Mouse (Mus musculus) embryonic facial prominence, embryonic 15.5 days (tissue): ENCODE measurements around the gene Pnkp. TPM values are rescaled to one million over a fixed set of nuclear protein-coding genes. Genes with fewer than 3 reads are reported as not detected.

Source experiments
- ATAC-seq: fragments of 200-750 bp; cut with Nextera tagmentation; 2 replicates; pipeline ENCODE4 v1.8.0; 2017; ENCODE audit warnings: low read depth, moderate TSS enrichment; ENCODE audit not compliant: insufficient number of reproducible peaks, low FRiP score, low TSS enrichment
- H3K27ac ChIP-seq: fragments of 300-500 bp; sonication (generic); replicated peaks from 2 replicates; pipeline ENCODE4 v1.5.1; 2015; ENCODE audit warnings: mild to moderate bottlenecking, inconsistent platforms
- H3K27me3 ChIP-seq: fragments of 300-500 bp; sonication (generic); 2 replicates; pipeline ENCODE4 v1.6.1; 2015; ENCODE audit warnings: inconsistent platforms
- H3K36me3 ChIP-seq: fragments of 300-500 bp; sonication (generic); 2 replicates; pipeline ENCODE4 v1.6.1; 2015; ENCODE audit warnings: mild to moderate bottlenecking, inconsistent platforms
- H3K4me1 ChIP-seq: fragments of 300-500 bp; sonication (generic); 2 replicates; pipeline ENCODE4 v1.6.1; 2015; ENCODE audit warnings: inconsistent platforms
- H3K4me2 ChIP-seq: fragments of 300-500 bp; sonication (generic); replicated peaks from 2 replicates; pipeline ENCODE4 v1.6.1; 2015; ENCODE audit warnings: mild to moderate bottlenecking, inconsistent platforms
- H3K4me3 ChIP-seq: fragments of 300-500 bp; sonication (generic); replicated peaks from 2 replicates; pipeline ENCODE4 v1.5.1; 2015; ENCODE audit warnings: mild to moderate bottlenecking, inconsistent platforms
- H3K9ac ChIP-seq: fragments of 300-500 bp; sonication (generic); 2 replicates; pipeline ENCODE4 v1.6.1; 2015; ENCODE audit warnings: inconsistent platforms
- H3K9me3 ChIP-seq: fragments of 300-500 bp; sonication (generic); replicated peaks from 2 replicates; pipeline ENCODE4 v1.6.1; 2016; ENCODE audit warnings: inconsistent platforms
- WGBS: fragments of 180-500 bp; shearing (Covaris S2); methylation state at CpG from one replicate; pipeline ENCODE4 v1.1.7; 2015; 5-methylcytosine and 5-hydroxymethylcytosine counted together
- polyA plus RNA-seq: library from polyadenylated mRNA; unstranded; fragments of >200 nt; fragmentation: Nextera tagmentation; extraction: Ambion mirVana; gene quantifications from 2 replicates; pipeline ENCODE4 v1.2.1, GENCODE M21; 2015

Pnkp gene
- polyA plus RNA-seq, 1 experiment from 2014 or later, result 37.3 TPM

DNA sequence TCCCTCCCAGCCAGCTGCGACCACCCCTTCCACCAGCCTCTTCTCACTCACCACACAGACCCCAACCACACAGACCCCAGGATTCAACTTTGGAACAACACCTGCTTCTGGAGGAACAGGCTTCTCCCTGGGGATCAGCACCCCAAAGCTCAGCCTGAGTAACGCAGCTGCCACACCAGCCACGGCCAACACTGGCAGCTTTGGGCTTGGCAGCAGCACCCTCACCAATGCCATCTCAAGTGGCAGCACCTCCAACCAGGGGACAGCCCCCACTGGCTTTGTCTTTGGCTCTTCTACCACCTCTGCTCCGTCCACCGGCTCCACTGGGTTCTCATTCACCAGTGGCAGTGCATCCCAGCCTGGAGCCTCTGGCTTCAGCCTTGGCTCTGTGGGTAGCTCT is 28.2 kb upstream of the Pnkp start:
- Histone ChIP-seq H3K27me3 (no peaks in the 10 kb centered on the region), H3K9me3 (no peaks in the 10 kb centered on the region), H3K36me3 (peaks cover 48% of the 10 kb centered on the region), H3K4me2 (no peak overlapping the region), H3K27ac (no peak overlapping the region), H3K9ac (no peak overlapping the region), H3K4me3 (no peak overlapping the region), H3K4me1 (peaks cover 9% of the 10 kb centered on the region)
- 90% methylated on average over 5 of the region's 5 CpGs for WGBS
- ATAC-seq, result no peak

DNA sequence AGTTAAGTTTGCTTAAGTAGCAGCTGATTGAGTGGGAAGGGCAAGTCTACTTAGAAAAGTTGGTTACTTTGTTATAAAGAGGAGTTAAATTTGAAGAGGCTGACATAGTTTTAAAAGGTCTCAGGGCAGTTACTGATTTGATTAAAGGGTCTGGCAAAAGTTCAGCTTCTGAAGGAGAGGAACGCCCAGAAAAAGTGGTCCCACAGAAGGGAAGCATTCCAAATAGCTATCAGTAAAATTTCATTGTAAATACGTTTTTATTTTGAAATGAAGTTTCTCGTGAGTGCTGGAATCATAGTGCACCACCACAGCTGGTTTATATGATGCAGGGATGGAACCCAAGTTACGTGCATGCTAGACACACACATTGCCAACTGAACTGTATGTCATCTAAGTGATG is 24.2 kb upstream of the Pnkp start:
- WGBS, result 50% methylated on average over 4 of the region's 4 CpGs
- Histone ChIP-seq H3K27ac (0 out of 2 replicates have a peak overlapping the region, but pooled peaks have one; percentile 22), H3K27me3 (no peaks in the 10 kb centered on the region), H3K4me1 (peaks cover 13% of the 10 kb centered on the region; the same call in 1 of the 2 replicates), H3K36me3 (peaks cover 46% of the 10 kb centered on the region), H3K4me2 (no peak overlapping the region), H3K4me3 (no peak overlapping the region), H3K9ac (no peak overlapping the region), H3K9me3 (no peaks in the 10 kb centered on the region)
- ATAC-seq, result no peak

DNA sequence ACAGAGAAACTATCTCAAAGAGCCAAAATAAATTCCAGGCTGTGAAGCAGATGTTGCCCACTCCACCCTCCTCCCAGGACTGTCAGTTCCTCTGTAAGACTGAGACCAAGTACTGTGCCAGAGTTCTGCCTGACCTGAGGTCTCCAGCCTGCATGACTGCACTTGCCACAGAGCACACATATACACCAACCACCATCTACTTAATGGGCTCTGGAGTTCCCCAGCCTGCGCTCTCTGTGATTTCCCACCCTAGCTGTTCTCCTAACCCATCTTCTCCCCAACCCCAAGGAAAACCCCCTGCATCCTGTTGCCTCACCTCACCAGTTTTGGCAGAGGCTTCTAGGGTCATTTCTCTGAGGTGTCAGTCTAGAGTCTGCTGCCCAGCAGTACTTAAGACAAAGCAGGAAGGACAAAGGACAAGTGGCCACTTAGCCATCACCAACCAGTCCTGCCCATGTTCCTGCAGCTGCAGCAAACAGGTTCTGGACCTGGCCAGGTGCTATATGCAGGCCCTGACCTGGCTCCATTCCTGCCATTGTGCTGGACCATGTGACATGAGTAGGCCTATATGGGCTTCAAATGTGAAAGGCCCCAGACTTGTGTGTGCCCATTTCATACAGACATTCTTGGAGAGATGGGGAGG is 21.4 kb upstream of the Pnkp start:
- H3K4me2 ChIP-seq, result no peak overlapping the region
- no peak for ATAC-seq
- no peak overlapping the region for H3K9ac ChIP-seq
- no peak overlapping the region for H3K27ac ChIP-seq
- 85% methylated on average over 1 of the region's 1 CpGs for WGBS
- no peak overlapping the region for H3K4me3 ChIP-seq
- peaks cover 24% of the 10 kb centered on the region for H3K27me3 ChIP-seq
- H3K4me1 ChIP-seq, result peaks cover 27% of the 10 kb centered on the region
- no peaks in the 10 kb centered on the region for H3K9me3 ChIP-seq
- H3K36me3 ChIP-seq, result peaks cover 22% of the 10 kb centered on the region

DNA sequence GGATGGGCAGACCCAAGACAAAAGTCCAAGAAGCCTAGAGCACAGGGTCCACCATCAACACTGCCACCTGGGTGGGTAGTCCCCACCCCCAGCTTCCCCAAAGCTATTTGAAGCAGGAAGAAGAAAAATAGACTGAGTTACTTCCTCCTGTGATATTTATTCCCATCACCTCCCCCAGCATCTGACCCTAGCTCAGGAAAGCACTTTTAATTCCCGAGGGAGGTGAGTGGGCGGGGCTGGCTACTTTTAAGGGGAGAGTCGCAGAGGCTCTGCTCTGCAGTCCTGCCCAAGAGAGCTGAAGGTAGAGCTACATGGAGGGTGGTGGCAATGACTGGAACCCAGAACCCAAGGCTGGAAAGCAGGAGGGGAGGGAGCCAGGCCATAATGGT is 20.9 kb upstream of the Pnkp start:
- H3K4me2 ChIP-seq, result no peak overlapping the region
- 42% methylated on average over 3 of the region's 3 CpGs for WGBS

DNA sequence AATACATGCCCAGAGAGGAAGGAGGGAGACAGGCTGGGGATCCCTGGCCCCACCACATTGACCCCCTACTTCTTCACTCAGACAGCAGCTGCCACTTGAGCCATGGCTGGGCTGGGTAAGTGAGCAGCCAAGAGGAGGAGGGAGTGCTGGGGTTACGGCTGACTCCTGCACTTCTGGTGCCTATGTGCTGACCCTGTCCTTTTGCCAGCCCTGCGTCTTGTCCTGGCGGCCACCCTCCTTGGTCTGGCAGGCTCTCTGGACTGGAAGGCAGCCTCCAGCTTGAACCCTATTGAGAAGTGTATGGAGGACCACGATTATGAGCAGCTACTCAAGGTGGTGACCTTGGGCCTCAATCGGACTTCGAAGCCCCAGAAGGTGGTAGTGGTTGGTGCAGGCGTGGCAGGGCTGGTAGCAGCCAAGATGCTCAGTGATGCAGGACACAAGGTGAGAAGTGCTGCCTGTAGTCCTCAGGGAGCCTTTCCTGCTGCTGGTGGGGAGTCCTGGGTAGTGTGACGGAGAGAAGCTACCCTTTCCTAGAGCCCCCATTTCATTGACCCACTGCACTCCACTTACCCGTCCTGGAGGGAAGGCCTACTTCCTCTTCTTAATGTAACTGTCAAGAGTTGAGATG is 20.4 kb upstream of the Pnkp start:
- H3K4me2 ChIP-seq, result no peak overlapping the region
- no peak overlapping the region for H3K9ac ChIP-seq
- peaks cover 22% of the 10 kb centered on the region for H3K36me3 ChIP-seq
- peaks cover 31% of the 10 kb centered on the region for H3K27me3 ChIP-seq
- ATAC-seq, result no peak
- 83% methylated on average over 9 of the region's 9 CpGs for WGBS
- no peak overlapping the region for H3K27ac ChIP-seq
- no peaks in the 10 kb centered on the region for H3K9me3 ChIP-seq
- H3K4me3 ChIP-seq, result no peak overlapping the region
- peaks cover 27% of the 10 kb centered on the region for H3K4me1 ChIP-seq

More for the DNA sequence above, 20.9 kb upstream of the Pnkp start:
- Histone ChIP-seq H3K9ac (no peak overlapping the region), H3K36me3 (peaks cover 22% of the 10 kb centered on the region), H3K27ac (no peak overlapping the region), H3K27me3 (peaks cover 29% of the 10 kb centered on the region), H3K9me3 (no peaks in the 10 kb centered on the region), H3K4me3 (no peak overlapping the region), H3K4me1 (peaks cover 27% of the 10 kb centered on the region)
- ATAC-seq, result no peak

DNA sequence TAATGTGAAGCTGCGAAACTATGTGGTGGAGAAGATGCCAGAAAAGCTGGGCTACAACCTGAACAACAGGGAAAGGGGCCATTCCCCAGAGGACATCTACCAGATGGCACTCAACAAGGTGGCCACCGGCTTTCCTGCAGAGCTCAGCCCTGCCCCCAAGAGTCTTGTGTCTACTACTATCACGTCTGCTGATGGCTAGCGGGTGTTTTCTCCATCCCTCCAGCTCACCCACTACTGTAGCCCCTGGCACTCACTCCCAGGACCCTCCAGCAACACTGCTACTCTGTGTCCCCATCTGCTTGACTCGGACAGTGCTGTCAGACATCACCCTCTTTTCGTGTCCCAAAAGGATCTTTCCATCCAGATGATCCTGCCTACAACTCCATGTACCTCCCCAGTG is 18.9 kb upstream of the Pnkp start:
- no peak overlapping the region for H3K27ac ChIP-seq
- H3K4me3 ChIP-seq, result no peak overlapping the region
- H3K36me3 ChIP-seq, result peaks cover 29% of the 10 kb centered on the region
- peaks cover 37% of the 10 kb centered on the region for H3K27me3 ChIP-seq
- H3K9ac ChIP-seq, result no peak overlapping the region
- ATAC-seq, result no peak
- H3K4me2 ChIP-seq, result no peak overlapping the region
- H3K4me1 ChIP-seq, result peaks cover 20% of the 10 kb centered on the region
- H3K9me3 ChIP-seq, result no peaks in the 10 kb centered on the region
- 90% methylated on average over 6 of the region's 6 CpGs for WGBS

DNA sequence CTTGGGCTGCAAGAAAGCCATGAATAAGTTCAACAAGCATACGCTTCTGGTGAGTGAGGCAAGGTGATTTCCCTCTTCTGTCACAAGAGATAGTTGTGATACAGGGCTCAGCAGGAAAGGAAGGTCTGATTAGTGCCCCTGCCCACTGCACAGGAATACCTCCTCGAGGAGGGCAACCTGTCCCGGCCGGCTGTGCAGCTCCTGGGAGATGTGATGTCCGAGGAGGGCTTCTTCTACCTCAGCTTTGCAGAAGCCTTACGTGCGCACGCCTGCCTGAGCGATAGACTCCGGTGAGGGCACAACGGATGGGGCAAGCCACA is 17.8 kb upstream of the Pnkp start:
- Histone ChIP-seq H3K4me3 (peak overlapping the region; percentile 34), H3K4me1 (peaks cover 15% of the 10 kb centered on the region), H3K27me3 (peaks cover 37% of the 10 kb centered on the region), H3K9me3 (no peaks in the 10 kb centered on the region), H3K9ac (0 out of 2 replicates have a peak overlapping the region, but pooled peaks have one; percentile 4), H3K27ac (no peak overlapping the region), H3K4me2 (peak overlapping the region; percentile 58), H3K36me3 (peaks cover 39% of the 10 kb centered on the region)
- no peak for ATAC-seq
- WGBS, result 25% methylated on average over 11 of the region's 11 CpGs

DNA sequence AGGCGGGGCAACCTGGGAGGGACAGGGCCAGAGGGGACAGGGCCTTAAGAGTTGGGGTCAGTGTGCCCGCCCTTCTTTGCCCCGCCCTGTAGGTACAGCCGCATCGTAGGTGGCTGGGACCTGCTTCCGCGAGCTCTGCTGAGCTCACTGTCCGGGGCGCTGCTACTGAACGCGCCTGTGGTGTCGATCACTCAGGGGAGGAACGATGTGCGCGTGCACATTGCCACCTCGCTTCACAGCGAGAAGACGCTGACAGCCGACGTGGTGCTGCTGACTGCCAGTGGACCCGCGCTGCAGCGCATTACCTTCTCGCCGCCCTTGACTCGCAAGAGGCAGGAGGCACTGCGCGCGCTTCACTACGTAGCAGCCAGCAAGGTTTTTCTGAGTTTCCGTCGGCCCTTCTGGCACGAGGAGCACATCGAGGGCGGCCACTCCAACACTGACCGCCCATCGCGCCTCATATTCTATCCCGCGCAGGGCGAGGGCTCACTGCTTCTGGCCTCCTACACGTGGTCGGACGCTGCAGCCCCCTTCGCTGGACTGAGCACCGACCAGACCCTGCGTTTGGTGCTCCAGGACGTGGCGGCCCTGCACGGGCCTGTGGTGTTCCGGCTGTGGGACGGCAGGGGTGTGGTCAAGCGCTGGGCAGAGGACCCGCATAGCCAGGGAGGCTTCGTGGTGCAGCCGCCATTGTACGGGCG is 17.3 kb upstream of the Pnkp start:
- 2% methylated on average over 58 of the region's 58 CpGs for WGBS
- H3K9ac ChIP-seq, result 0 out of 2 replicates have a peak overlapping the region, but pooled peaks have one; percentile 6
- H3K4me2 ChIP-seq, result peak overlapping the region; percentile 58
- no peak overlapping the region for H3K27ac ChIP-seq
- H3K9me3 ChIP-seq, result no peaks in the 10 kb centered on the region
- H3K27me3 ChIP-seq, result peaks cover 37% of the 10 kb centered on the region
- H3K4me1 ChIP-seq, result peaks cover 14% of the 10 kb centered on the region
- H3K36me3 ChIP-seq, result peaks cover 44% of the 10 kb centered on the region
- ATAC-seq, result peak; percentile 48
- H3K4me3 ChIP-seq, result peak overlapping the region; percentile 34

DNA sequence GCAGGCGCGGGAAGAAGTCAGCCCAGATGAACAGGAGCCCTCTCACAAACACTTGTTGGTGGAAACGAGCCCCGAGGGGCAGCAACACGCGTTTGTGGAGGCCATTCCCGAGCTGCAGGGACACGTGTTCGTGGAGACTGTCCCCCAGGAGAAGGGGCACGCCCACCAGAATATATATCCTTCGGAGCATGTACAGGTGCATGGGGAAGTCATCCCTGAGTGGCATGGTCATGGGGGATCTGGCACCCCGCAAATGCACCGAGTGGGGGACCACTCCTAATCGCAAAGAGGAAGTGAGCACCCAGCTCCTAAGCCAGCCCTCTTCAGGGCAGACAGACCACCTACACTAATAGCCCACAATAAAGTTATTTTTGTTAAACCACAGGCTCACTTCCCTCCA is 16.5 kb upstream of the Pnkp start:
- peak overlapping the region; percentile 58; the same call in 1 of the 2 replicates for H3K4me2 ChIP-seq
- H3K9me3 ChIP-seq, result no peaks in the 10 kb centered on the region
- no peak overlapping the region for H3K27ac ChIP-seq
- no peak overlapping the region for H3K9ac ChIP-seq
- peaks cover 52% of the 10 kb centered on the region for H3K36me3 ChIP-seq
- no peak for ATAC-seq
- peak overlapping the region; percentile 34; the same call in 1 of the 2 replicates for H3K4me3 ChIP-seq
- WGBS, result 52% methylated on average over 14 of the region's 14 CpGs
- H3K27me3 ChIP-seq, result peaks cover 37% of the 10 kb centered on the region
- H3K4me1 ChIP-seq, result peaks cover 14% of the 10 kb centered on the region

DNA sequence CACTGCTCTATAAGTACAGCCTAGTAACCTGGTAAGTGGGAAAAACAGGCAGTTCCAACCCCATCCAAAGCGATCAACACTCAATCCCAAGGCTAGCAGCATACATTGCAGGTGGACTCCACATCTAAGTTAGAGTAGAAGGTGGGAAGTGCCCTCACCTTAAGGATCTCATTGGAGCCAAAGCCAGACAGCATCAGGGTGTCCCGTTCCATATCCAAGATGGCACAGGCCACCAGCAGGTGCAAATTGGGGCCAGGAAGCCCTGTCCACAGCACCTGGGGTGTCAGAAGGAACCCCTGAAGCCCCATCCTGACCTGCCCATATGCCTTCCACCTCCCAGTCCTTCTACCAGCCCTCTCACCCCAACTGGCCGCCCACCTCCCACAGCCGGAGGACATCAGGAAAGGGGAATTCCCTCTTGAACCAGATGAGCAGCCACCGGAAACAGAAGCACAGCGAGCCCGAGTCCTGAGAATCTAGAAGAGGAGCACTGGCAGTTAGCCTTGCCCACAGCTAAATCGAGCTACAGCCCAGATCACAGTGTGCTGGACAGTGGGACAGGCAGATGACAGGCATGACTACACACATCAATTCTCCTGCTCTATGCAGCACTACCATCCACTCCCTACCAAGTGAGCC is 15.0 kb upstream of the Pnkp start:
- ATAC-seq, result no peak
- Histone ChIP-seq H3K9ac (no peak overlapping the region), H3K36me3 (peaks cover 68% of the 10 kb centered on the region), H3K9me3 (no peaks in the 10 kb centered on the region), H3K4me3 (no peak overlapping the region), H3K27ac (no peak overlapping the region), H3K4me2 (no peak overlapping the region), H3K27me3 (peaks cover 37% of the 10 kb centered on the region), H3K4me1 (peaks cover 14% of the 10 kb centered on the region)
- WGBS, result 87% methylated on average over 8 of the region's 8 CpGs

DNA sequence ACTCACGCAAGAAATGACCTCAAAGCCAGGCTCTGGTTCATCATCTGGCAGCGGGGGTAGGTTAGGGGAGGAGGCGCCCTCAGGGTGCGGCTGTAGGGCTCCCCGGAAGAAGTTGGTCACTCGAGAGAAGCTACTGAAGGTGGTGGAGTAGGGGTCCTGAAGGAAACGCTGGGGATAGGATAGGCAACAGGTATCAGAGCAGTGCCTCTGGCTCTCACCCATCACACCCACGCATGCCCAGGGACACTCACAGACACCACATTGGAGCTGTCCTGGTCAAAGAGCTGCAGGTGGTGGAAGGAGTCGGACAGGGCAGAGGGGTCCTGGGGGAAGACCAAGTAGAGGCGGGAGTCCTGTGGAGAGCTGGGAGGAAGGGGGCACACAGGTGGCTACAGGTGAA is 11.9 kb upstream of the Pnkp start:
- Histone ChIP-seq H3K4me1 (peaks cover 14% of the 10 kb centered on the region), H3K36me3 (peaks cover 68% of the 10 kb centered on the region), H3K4me3 (no peak overlapping the region), H3K9ac (no peak overlapping the region), H3K27me3 (peaks cover 18% of the 10 kb centered on the region), H3K9me3 (no peaks in the 10 kb centered on the region), H3K27ac (no peak overlapping the region), H3K4me2 (no peak overlapping the region)
- 89% methylated on average over 10 of the region's 10 CpGs for WGBS
- ATAC-seq, result no peak
